Mouse (Mus musculus): Measurements from ENCODE around the gene Soga1.

Gene Soga1

DNA sequence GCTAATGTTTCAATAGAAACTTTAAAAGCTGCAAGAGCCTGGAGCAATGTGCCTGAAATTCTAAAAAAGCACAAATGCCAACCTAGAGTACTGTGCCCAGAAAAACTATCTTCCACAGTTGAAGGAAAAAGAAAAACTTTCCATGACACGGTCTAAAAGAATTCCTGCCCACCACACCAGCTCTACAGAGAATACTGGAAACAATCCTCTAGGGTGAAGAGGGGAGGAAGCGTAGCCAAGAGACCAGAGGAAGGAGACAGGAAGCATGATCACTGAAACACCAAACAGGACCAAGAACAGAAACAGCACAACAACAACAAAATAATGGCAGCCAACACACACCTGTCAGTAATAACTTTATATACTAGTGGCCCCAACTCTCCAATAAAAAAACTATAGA, 99.0 kb downstream of the Soga1 start:
- DNase-seq, result no peak

DNA sequence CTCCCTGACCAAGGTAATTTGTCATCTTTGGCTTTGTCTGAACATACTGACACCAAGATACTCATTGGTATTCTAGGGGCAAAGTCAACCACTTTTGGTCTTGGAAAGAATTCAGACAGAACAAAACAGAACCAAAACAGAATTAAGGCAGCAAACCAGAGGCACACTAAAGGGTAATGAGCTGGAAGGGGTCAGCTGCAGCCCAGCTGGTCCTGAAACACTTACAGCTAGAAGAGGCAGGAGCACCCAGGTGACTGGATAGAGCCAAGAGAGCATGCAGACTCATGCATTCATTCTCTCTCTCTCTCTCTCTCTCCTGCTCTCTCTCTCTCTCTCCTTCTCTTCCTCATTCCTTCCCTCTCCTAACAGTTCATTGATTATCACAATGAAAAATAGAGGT, 102.3 kb downstream of the Soga1 start:
- DNase-seq, result no peak

DNA sequence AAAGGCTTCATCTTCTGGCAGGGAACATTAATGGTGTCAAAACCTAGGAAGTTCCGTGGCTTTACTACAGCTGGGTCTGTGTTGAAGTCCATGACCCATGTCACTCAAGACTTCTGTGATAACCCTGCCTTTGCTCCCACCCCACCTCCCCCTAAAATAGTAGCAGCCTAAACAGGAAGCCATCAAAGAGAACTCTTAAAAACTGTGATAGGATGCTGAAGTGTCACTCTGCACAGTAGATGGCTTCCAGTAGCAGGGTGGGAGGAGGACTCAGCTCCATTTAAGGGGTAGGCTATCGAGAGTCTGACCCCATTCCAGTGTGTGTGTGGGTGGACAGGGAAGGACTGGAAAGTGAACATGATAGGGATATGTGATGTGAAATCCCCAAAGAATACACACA, 104.1 kb downstream of the Soga1 start:
- DNase-seq, result no peak

DNA sequence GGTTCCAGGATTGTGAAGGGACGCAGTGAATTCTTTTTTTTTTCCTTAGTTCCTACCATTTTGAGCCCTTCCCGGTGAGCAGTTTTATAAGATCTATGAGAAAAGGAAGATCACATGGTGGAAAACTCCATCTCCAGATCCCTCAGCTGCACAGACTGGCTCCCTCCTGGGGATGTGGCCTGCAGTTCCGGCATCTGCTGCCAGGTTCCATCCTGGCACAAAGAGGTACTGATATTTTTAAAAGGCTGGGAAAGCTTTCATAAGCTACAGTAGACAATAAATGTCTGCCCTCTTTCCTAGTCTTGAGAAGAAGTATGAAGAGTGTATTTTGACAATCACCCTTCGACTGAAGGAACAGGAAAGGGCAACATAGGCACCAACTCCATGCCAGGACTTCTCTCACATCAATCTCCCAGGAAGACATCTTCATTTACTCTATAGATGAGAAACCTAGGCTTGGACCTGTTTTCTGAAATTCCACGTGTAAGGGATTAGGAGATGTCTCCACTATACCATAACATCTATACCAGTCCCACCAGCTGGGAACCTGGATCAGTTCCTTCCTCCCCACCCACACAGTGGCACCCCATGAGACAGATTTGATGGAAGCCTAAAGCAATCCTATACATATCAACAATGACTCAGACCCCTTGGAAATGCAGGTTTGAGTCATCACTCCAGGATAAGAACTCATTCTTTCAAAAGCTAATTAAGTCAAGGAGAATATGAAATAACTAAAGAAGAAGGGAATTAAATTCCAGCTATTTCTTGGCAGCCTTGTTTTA, 105.5 kb downstream of the Soga1 start:
- DNase-seq, result peak; percentile 31

DNA sequence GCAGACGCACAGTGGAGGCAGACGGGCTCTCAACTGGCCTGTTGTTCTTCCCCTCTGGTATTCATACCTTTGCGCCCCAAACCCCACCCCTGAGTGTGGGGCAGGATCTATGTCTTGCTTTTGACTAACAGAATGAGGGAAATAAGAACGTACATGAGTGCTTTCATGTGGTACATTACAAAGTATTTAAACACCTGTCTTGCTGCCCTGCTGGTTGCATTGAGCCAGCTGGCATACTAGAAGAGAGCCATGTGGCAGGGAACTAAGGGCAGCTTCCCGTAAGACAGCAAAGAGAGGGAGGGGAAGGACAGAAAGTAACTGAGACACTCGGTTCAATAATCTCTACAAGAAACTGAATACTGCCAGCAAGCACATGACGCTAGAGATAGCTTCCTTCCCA, 108.8 kb downstream of the Soga1 start:
- no peak for DNase-seq

DNA sequence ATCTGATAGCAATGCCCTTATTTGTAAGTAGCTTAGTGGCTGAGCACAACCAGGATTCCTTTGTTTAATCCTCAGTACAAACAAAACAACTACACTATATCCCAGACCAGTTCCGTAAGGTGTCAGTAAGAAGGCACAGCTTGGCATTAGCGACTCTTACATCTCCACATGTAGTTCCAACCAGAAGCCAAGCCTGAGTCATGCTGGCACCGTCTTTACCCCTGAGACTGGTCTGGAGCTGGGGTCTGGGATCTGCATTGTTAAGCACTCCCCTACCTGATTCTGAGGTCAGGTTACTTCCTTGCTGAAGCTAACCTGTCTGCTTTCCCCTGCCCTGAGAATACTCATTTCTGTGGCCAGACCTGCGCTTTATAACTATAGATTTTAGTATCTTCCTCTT, 110.6 kb downstream of the Soga1 start:
- DNase-seq, result no peak

DNA sequence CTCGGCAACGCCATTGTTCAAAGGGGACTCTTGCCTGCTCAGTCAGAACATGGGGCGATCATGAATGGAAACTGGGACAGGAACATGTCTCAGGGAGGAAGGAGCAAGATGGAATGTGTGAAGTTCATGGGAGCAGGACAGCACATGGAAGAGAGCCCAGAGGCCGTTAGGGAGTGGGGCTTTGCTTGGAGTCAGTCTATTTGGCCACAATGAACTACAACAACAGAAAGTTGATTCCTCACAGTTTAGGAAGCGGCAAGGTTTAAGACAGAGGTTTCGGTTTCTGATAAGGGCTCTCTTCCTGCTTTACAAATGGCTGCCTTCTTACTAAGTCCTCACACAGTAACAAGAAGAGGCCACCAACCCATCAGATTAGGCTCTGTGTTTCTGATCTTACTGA, 111.7 kb downstream of the Soga1 start:
- DNase-seq, result no peak
